Mouse (Mus musculus) heart, adult 9 months (tissue): ENCODE data around the gene Ier3.

Experiments used
- DNase-seq, 2 experiments: peaks; one replicate each; pipeline ENCODE4 v3.0.0; 2022; ENCODE audit warnings: low spot score in 2 of 2

Gene Ier3

DNA sequence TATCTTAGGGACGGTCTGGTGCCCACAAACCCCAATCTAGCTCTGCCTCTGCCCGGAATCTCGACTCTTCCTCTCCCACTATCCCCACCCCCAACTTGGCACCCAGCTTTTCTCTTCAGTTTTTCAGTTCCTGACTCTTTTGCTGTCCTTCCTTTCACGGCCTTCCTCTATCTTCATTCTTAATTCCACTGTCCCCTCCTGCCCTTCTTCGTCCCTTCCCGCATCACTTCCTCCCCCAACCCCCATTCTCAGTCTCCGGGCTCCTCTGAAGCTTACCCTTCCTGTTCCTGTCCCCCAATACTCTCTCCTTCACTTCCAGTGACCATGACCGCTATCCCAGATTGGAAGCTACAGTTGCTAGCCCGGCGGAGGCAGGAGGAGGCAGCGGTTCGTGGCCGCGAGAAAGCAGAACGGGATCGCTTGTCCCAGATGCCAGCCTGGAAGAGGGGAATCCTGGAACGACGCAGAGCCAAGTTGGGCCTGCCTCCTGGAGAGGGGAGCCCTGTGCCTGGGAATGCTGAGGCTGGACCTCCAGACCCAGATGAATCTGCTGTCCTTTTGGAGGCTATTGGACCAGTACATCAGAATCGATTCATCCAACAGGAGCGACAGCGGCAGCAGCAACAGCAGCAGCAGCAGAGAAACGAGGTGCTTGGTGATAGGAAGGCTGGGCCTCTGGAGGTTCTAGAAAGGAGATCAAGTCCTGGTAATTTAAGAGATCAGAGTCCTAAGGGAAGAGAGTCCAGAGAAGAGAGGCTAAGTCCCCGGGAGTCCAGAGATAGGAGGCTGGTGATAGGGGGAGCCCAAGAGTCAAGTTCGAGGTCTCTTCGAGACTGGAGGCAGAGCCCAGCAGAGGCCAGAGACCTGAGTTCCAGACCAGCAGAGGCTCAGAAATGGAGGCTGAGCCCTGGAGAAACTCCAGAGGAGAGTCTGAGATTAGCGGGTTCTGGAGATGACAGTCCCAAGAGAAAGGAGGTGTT is 45.7 kb downstream of the Ier3 start:
- DNase-seq = peak; percentile 55 to 57

DNA sequence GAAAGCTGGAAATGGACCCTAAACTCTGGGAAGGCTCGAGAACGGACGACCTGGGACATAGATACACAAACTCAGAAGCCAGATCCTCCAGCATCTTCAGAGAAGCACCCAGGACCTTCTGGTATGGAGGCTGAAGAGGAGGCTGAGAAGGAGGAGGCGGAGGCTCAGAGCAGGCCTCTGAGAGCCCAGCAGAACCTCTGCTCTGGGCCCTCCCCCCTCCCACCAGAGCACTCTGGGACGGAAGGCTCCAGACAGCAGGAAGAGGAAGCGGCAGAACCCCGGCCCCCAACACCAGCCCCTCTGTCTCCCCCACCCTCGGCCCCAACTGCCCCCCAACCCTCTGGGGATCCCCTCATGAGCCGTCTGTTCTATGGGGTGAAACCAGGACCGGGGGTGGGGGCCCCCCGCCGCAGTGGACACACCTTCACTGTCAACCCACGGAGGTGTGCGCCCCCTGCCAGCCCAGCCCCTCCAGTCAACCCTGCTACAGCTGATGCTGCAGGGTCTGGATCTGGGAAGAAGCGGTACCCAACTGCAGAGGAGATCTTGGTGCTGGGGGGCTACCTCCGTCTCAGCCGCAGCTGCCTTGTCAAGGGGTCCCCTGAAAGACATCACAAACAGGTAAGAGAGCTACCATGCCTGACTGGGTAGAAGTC is 46.8 kb downstream of the Ier3 start:
- peak; percentile 35 to 62 for DNase-seq

GRCm38 (mm10) chr17:35868961-35869345 is 47.5 kb downstream of the Ier3 start:
- DNase-seq = no peak

GRCm38 (mm10) chr17:35869346-35870067 is 48.0 kb downstream of the Ier3 start:
- DNase-seq = peak; percentile 57 to 67

GRCm38 (mm10) chr17:35870151-35870883 is 48.8 kb downstream of the Ier3 start:
- DNase-seq = peak; percentile 82 to 91

DNA sequence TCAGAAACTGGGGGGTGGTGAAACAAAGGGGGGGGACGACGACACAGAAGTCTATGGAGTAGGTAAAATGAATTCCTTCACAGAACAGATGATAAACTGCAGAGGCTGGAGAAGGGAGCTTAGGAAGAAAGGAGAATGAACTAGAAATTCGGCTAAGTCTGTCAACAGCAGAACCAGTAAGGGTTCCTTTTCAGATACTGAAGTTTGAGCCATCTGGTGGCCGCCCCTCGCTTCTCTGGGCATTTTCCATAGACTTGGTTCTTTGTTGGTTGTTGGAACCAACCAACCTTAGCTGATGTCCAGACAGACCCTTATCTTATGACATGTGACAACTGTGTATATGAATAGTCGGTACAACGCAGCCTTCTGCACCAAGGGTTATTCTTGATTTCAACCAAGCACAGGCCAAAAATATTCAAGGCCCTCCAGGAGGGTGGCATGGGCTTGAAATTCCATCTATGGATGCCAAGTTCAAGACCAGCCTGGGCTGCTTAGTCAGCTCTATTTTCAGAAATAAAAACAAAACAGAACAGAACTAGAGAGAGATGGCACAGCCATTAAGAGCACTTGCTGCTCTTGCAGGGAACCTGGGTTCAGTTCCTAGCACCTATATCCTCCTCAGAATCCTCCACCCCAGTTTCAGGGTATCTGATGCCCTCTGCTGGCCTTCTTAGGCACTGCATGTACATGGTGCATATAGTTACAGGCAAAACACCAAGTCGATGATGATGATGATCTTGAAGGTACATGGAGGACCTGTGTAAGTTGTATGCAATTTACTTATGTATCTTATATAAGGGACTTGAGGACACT is 49.6 kb downstream of the Ier3 start:
- no peak for DNase-seq
